Mouse (Mus musculus) 3134 (cell line): ENCODE measurements around the gene Rassf8.

Experiments used
- DNase-seq: peaks from one replicate; pipeline ENCODE4 v3.0.0-alpha.2; 2011; ENCODE audit warnings: low spot score; ENCODE audit not compliant: insufficient read length; ENCODE audit errors: extremely low read depth

The Rassf8 gene

GRCm38 (mm10) chr6:145774436-145774835 lies 27.9 kb downstream of the Rassf8 start:
- no peak for DNase-seq

- DNase-seq: no peak
Measured at GRCm38 (mm10) chr6:145776241-145776640, 29.7 kb downstream of the Rassf8 start.

GRCm38 (mm10) chr6:145779383-145779782 lies 32.8 kb downstream of the Rassf8 start:
- no peak for DNase-seq

GRCm38 (mm10) chr6:145780180-145780802 lies 33.7 kb downstream of the Rassf8 start:
- DNase-seq: no peak

- no peak for DNase-seq
Measured at GRCm38 (mm10) chr6:145781256-145781655, 34.7 kb downstream of the Rassf8 start.

GRCm38 (mm10) chr6:145781966-145782365 lies 35.4 kb downstream of the Rassf8 start:
- no peak for DNase-seq

- DNase-seq: no peak
Measured at GRCm38 (mm10) chr6:145787311-145787710, 40.8 kb downstream of the Rassf8 start.

- no peak for DNase-seq
Measured at GRCm38 (mm10) chr6:145789738-145790137, 43.2 kb downstream of the Rassf8 start.

- no peak for DNase-seq
Measured at GRCm38 (mm10) chr6:145792373-145792772, 45.8 kb downstream of the Rassf8 start.

GRCm38 (mm10) chr6:145793109-145793593 lies 46.6 kb downstream of the Rassf8 start:
- DNase-seq: peak; percentile 74

GRCm38 (mm10) chr6:145794671-145795070 lies 48.1 kb downstream of the Rassf8 start:
- DNase-seq: no peak

- no peak for DNase-seq
Measured at GRCm38 (mm10) chr6:145796191-145797023, 49.9 kb downstream of the Rassf8 start.

- DNase-seq: no peak
Measured at GRCm38 (mm10) chr6:145797692-145798091, 51.1 kb downstream of the Rassf8 start.

GRCm38 (mm10) chr6:145801796-145802488 lies 55.4 kb downstream of the Rassf8 start:
- DNase-seq: no peak

GRCm38 (mm10) chr6:145802881-145803280 lies 56.3 kb downstream of the Rassf8 start:
- no peak for DNase-seq

GRCm38 (mm10) chr6:145804276-145804675 lies 57.7 kb downstream of the Rassf8 start:
- DNase-seq: no peak

- DNase-seq: no peak
Measured at GRCm38 (mm10) chr6:145806784-145807183, 60.2 kb downstream of the Rassf8 start.

GRCm38 (mm10) chr6:145807929-145808328 lies 61.4 kb downstream of the Rassf8 start:
- DNase-seq: no peak

- DNase-seq: no peak
Measured at GRCm38 (mm10) chr6:145809566-145809965, 63.0 kb downstream of the Rassf8 start.

GRCm38 (mm10) chr6:145810015-145810414 lies 63.5 kb downstream of the Rassf8 start:
- DNase-seq: no peak

- no peak for DNase-seq
Measured at GRCm38 (mm10) chr6:145811174-145811573, 64.6 kb downstream of the Rassf8 start.
